Mouse (Mus musculus) C2C12 (cell line): ENCODE measurements at regions not wholly inside any gene's neighbourhood (a gene's known extent, or its start where the extent isn't known, plus 50 kb on each side); places are given as distances from the start of the nearest gene placed in this dataset.
A peak's percentile ranks its signal among the peaks of the same experiment; 100 is the strongest.

Experiments used
- H3K27me3 ChIP-seq: one replicate; pipeline ENCODE4 v1.6.1; 2011; ENCODE audit not compliant: control insufficient read depth, insufficient read depth, insufficient read length
- H3K36me3 ChIP-seq: one replicate; pipeline ENCODE4 v1.6.1; 2011; ENCODE audit not compliant: control insufficient read depth, insufficient read depth
- H3K4me3 ChIP-seq: one replicate; pipeline ENCODE4 v1.5.1; 2011; ENCODE audit warnings: mild to moderate bottlenecking, control low read depth; ENCODE audit not compliant: poor library complexity, insufficient read depth, severe bottlenecking
- H3K79me2 ChIP-seq: one replicate; pipeline ENCODE4 v1.6.1; 2011; ENCODE audit not compliant: control insufficient read depth, insufficient read depth
- H3K79me3 ChIP-seq: one replicate; pipeline ENCODE4 v1.6.1; 2011; ENCODE audit warnings: low read depth, control low read depth
- H3ac ChIP-seq: one replicate; pipeline ENCODE3; 2011; ENCODE audit warnings: low read depth; ENCODE audit not compliant: control insufficient read depth, insufficient read length
- CEBPB ChIP-seq: IDR thresholded peaks from one replicate; pipeline ENCODE4 v1.6.1; 2011; ENCODE audit warnings: low read depth, mild to moderate bottlenecking, control low read depth, moderate library complexity
- CTCF ChIP-seq: IDR thresholded peaks from one replicate; pipeline ENCODE4 v1.5.1; 2011; ENCODE audit not compliant: control insufficient read depth, insufficient read depth, insufficient read length
- FOSL1 ChIP-seq: IDR thresholded peaks from one replicate; pipeline ENCODE4 v1.8.0; 2011; ENCODE audit warnings: mild to moderate bottlenecking, low read length; ENCODE audit not compliant: poor library complexity, insufficient read depth, severe bottlenecking
- MAX ChIP-seq: IDR thresholded peaks from one replicate; pipeline ENCODE4 v1.6.1; 2011; ENCODE audit warnings: mild to moderate bottlenecking, control low read depth
- MYOD1 ChIP-seq: IDR thresholded peaks from one replicate; pipeline ENCODE4 v1.6.1; 2011; ENCODE audit warnings: low read depth; ENCODE audit not compliant: control insufficient read depth, insufficient read length
- MYOG ChIP-seq: IDR thresholded peaks from one replicate; pipeline ENCODE4 v1.6.1; 2011; ENCODE audit not compliant: control insufficient read depth, insufficient read length; ENCODE audit errors: extremely low read depth
- USF1 ChIP-seq: IDR thresholded peaks from one replicate; pipeline ENCODE4 v1.6.1; 2011; ENCODE audit warnings: low read depth, mild to moderate bottlenecking, control low read depth, moderate library complexity

DNA sequence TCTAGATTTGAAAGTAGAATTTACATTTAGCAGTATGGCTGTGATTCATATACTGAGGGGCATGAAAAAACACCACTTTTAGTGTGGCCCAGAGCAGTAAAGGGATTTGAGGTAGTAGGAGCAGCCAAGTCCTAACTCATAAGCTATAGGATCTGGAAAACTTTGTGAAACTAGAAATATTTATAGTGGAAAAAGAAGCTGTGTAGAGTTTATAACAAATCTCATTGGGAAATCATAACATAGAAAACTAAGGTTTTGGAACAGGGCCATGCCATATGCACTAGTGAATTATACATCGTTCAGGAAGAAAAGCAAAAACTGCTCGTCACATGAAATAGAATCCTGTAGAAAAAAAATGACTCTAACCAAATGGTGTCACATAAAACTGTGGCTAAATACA is 143.7 kb upstream of the Aldoart1 start:
- H3ac ChIP-seq = no peak overlapping the region
- H3K27me3 ChIP-seq = no peaks in the 10 kb centered on the region
- H3K36me3 ChIP-seq = no peaks in the 10 kb centered on the region
- H3K79me2 ChIP-seq = no peaks in the 10 kb centered on the region
- no peaks in the 10 kb centered on the region for H3K79me3 ChIP-seq
- H3K4me3 ChIP-seq = no peak overlapping the region
- TF ChIP-seq MAX (no peak), CTCF (no peak)

DNA sequence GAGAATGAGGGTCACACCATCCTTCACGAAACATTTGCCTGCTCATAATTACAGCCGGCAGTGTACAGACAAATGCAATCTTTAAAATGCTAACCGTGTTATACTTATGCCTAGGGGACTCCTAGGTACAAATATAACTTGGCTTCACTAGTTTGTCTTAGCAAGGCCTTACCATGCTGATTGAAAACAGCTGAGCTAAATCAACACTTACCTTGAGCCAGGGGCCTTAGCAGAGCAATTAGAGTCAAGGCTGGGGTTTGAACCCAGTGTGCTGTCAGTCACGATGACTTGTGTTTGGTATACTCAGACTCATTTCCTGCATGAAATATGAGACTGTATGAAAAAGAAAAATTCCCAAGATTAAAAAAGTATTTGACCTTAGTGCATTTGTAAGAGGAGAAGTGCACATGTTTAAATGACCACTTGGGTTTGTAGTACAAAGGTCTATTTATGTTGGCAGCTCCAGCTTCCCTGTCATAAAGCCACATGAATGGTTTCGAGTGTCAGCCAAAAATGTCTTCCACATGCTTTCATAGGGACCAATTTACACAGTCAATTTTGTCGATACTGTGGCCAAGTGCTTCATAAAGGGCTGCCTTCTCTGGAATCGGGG is 94.0 kb upstream of the Aldoart1 start:
- H3K79me3 ChIP-seq = no peaks in the 10 kb centered on the region
- H3K4me3 ChIP-seq = no peak overlapping the region
- no peak overlapping the region for H3ac ChIP-seq
- H3K36me3 ChIP-seq = no peaks in the 10 kb centered on the region
- TF ChIP-seq MYOD1 = peak; percentile 14
- peak; percentile 58 for TF ChIP-seq MAX
- TF ChIP-seq USF1 = no peak
- TF ChIP-seq CEBPB = no peak
- no peak for TF ChIP-seq MYOG
- no peaks in the 10 kb centered on the region for H3K27me3 ChIP-seq
- no peaks in the 10 kb centered on the region for H3K79me2 ChIP-seq

DNA sequence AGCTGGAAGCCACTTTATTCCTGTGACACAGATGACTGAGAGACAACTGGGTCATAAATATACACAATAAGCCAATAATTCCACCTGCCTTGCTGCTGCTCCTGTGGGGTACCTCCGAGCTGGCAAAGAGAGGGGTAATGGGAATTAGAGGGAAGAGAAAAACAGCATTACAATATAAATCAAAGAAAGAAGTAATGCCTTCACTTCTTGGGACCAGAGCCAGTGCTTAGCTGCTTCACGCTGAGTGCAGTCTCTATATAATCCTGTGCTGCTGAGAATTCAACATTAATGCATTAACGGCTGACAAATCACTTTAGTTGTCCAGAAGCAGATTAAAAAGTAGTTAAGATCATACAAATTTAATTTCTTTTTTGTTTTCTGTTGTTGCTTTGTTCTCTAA is 71.0 kb upstream of the Aldoart1 start:
- TF ChIP-seq FOSL1 (no peak), MAX (no peak), MYOD1 (no peak), USF1 (no peak), CEBPB (no peak)
- Histone ChIP-seq H3K79me2 (no peaks in the 10 kb centered on the region), H3K79me3 (no peaks in the 10 kb centered on the region), H3K27me3 (no peaks in the 10 kb centered on the region), H3K4me3 (no peak overlapping the region), H3K36me3 (no peaks in the 10 kb centered on the region), H3ac (no peak overlapping the region)

DNA sequence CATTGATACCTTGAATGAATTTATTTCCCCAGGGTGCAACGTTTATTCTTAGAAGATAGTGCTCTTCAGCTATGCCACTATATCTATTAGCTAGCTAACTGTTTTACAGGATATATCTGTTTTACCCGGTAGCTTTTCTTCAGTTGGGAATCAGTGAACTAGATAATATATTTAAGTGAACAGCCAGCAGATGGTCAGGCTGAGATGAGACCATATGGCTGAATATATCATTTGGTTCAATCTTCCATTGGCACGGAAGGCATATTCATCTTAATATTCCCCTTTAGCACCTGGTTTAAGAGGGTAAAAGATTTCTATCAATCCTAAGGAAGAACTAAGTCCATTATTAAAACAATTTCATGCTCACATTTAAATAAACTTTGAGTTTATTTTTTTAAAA is 62.6 kb upstream of the Aldoart1 start:
- Histone ChIP-seq H3K27me3 (no peaks in the 10 kb centered on the region), H3K36me3 (no peaks in the 10 kb centered on the region), H3K79me3 (no peaks in the 10 kb centered on the region), H3K79me2 (no peaks in the 10 kb centered on the region), H3K4me3 (no peak overlapping the region), H3ac (no peak overlapping the region)
- TF ChIP-seq MAX = no peak
- no peak for TF ChIP-seq CTCF
- no peak for TF ChIP-seq MYOD1
- no peak for TF ChIP-seq CEBPB
- TF ChIP-seq MYOG = no peak
- TF ChIP-seq USF1 = no peak
